Mouse (Mus musculus) hindlimb bud, embryonic 11.5 days (tissue): ENCODE results near the gene Tbc1d5.
A peak's percentile ranks its signal among the peaks of the same experiment; 100 is the strongest.

ENCODE experiments used
- DNase-seq: peaks from one replicate; pipeline ENCODE4 v3.0.0-alpha.2; 2012; ENCODE audit warnings: low read depth, low spot score; ENCODE audit errors: extremely low spot score

The Tbc1d5 gene

GRCm38 (mm10) chr17:51179195-51179953 lies at the start of gene Tbc1d5:
Gene Tbc1d5 (minus strand): TSS chr17:51179352.
- peak; percentile 33 for DNase-seq

GRCm38 (mm10) chr17:51226056-51226455 lies 46.9 kb upstream of the Tbc1d5 start:
- DNase-seq: no peak

GRCm38 (mm10) chr17:51223152-51223551 lies 44.0 kb upstream of the Tbc1d5 start:
- DNase-seq: no peak

- DNase-seq: no peak
Measured at GRCm38 (mm10) chr17:51221075-51221474, 41.9 kb upstream of the Tbc1d5 start.

- no peak for DNase-seq
Measured at GRCm38 (mm10) chr17:51219897-51220296, 40.7 kb upstream of the Tbc1d5 start.

GRCm38 (mm10) chr17:51216426-51216825 lies 37.3 kb upstream of the Tbc1d5 start:
- DNase-seq: no peak

GRCm38 (mm10) chr17:51209565-51209964 lies 30.4 kb upstream of the Tbc1d5 start:
- DNase-seq: no peak

- DNase-seq: no peak
Measured at GRCm38 (mm10) chr17:51204643-51205042, 25.5 kb upstream of the Tbc1d5 start.

- no peak for DNase-seq
Measured at GRCm38 (mm10) chr17:51195561-51195960, 16.4 kb upstream of the Tbc1d5 start.

GRCm38 (mm10) chr17:51194787-51195186 lies 15.6 kb upstream of the Tbc1d5 start:
- DNase-seq: no peak

GRCm38 (mm10) chr17:51191381-51191780 lies 12.2 kb upstream of the Tbc1d5 start:
- DNase-seq: no peak

GRCm38 (mm10) chr17:51182715-51183114 lies 3.6 kb upstream of the Tbc1d5 start:
- DNase-seq: no peak

- peak; percentile 6 for DNase-seq
Measured at GRCm38 (mm10) chr17:51178491-51179194, 509 bp downstream of the Tbc1d5 start.

- peak; percentile 16 for DNase-seq
Measured at GRCm38 (mm10) chr17:51177923-51178322, 1.2 kb downstream of the Tbc1d5 start.

- no peak for DNase-seq
Measured at GRCm38 (mm10) chr17:51172332-51172731, 6.8 kb downstream of the Tbc1d5 start.

- DNase-seq: no peak
Measured at GRCm38 (mm10) chr17:51171504-51171903, 7.6 kb downstream of the Tbc1d5 start.

GRCm38 (mm10) chr17:51169911-51170310 lies 9.2 kb downstream of the Tbc1d5 start:
- DNase-seq: no peak

- no peak for DNase-seq
Measured at GRCm38 (mm10) chr17:51162366-51162765, 16.8 kb downstream of the Tbc1d5 start.

- no peak for DNase-seq
Measured at GRCm38 (mm10) chr17:51159261-51159660, 19.9 kb downstream of the Tbc1d5 start.

GRCm38 (mm10) chr17:51150999-51151398 lies 28.2 kb downstream of the Tbc1d5 start:
- DNase-seq: no peak

GRCm38 (mm10) chr17:51144983-51145382 lies 34.2 kb downstream of the Tbc1d5 start:
- no peak for DNase-seq

GRCm38 (mm10) chr17:51142095-51142494 lies 37.1 kb downstream of the Tbc1d5 start:
- no peak for DNase-seq
